Mouse (Mus musculus): ENCODE data around the gene Ndufaf8.

DNA sequence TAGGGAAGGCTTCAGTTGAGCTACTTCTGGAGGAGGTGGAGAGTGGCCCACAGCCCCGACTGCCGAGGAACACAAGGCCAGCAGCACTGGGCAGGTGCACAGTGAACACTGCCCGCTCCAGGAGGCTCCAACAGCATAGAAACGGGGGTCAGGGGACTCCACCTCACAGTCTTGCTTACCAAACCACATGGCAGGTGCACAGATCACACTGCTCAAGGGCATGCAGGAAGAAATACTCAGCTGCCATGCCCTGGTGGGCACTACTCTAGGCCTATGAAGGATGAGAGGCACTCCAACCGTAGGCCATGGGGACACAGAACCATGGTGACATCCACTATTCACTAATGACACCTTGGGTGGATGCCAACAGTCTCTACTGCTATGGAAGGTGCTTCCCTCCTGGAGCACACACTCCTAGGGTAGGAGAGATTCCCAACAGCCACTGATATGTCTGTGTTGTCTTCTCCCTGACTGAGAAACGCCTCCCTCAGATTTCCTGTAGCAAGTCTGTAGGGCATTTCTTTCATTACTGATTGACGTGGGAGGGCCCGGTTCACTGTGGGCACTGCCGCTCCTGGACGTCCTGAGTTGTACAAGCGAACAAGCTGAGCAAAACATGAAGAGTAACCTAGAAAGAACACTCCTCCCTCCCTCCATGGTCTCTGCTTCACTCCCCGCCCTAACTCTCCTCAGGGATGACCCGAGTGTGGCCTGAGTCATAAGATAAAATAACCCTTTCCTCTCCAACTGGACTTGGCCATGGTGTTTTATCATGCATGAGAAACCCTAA lies 45.2 kb downstream of the Ndufaf8 start:
- TF ChIP-seq TAL1 (conservative IDR thresholded peaks at IDR 0.05; ENCODE audit: low read depth, low read length) (no peak), CTCF (IDR thresholded peaks at IDR 0.05; ENCODE audit: low read depth, low read length) (no peak)
